Mouse (Mus musculus) embryo, embryonic 11.5 days (tissue): ENCODE data around the gene Ccdc62.

Source experiments
- DNase-seq: peaks from one replicate; pipeline ENCODE4 v3.0.0-alpha.2; 2012; ENCODE audit warnings: low read depth, low spot score

The Ccdc62 gene

GRCm38 (mm10) chr5:124003375-124003774 lies 72.9 kb downstream of the Ccdc62 start:
- DNase-seq = no peak

GRCm38 (mm10) chr5:124004356-124005150 lies 74.1 kb downstream of the Ccdc62 start:
- DNase-seq = no peak

- DNase-seq = no peak
Observed at GRCm38 (mm10) chr5:124005151-124005500, 74.6 kb downstream of the Ccdc62 start.

- no peak for DNase-seq
Observed at GRCm38 (mm10) chr5:124005591-124005990, 75.1 kb downstream of the Ccdc62 start.

- DNase-seq = no peak
Observed at GRCm38 (mm10) chr5:124006082-124006873, 75.8 kb downstream of the Ccdc62 start.

- no peak for DNase-seq
Observed at GRCm38 (mm10) chr5:124006891-124007491, 76.5 kb downstream of the Ccdc62 start.

GRCm38 (mm10) chr5:124010077-124010476 lies 79.6 kb downstream of the Ccdc62 start:
- DNase-seq = no peak

- no peak for DNase-seq
Observed at GRCm38 (mm10) chr5:124010910-124011655, 80.6 kb downstream of the Ccdc62 start.

- no peak for DNase-seq
Observed at GRCm38 (mm10) chr5:124011927-124012326, 81.4 kb downstream of the Ccdc62 start.

- DNase-seq = no peak
Observed at GRCm38 (mm10) chr5:124012885-124013284, 82.4 kb downstream of the Ccdc62 start.

- no peak for DNase-seq
Observed at GRCm38 (mm10) chr5:124013747-124014146, 83.3 kb downstream of the Ccdc62 start.

GRCm38 (mm10) chr5:124014180-124014579 lies 83.7 kb downstream of the Ccdc62 start:
- no peak for DNase-seq

GRCm38 (mm10) chr5:124014791-124015251 lies 84.3 kb downstream of the Ccdc62 start:
- DNase-seq = no peak

GRCm38 (mm10) chr5:124015727-124016126 lies 85.2 kb downstream of the Ccdc62 start:
- no peak for DNase-seq

- DNase-seq = no peak
Observed at GRCm38 (mm10) chr5:124016291-124016821, 85.9 kb downstream of the Ccdc62 start.

- no peak for DNase-seq
Observed at GRCm38 (mm10) chr5:124017941-124018340, 87.5 kb downstream of the Ccdc62 start.

- no peak for DNase-seq
Observed at GRCm38 (mm10) chr5:124018651-124019050, 88.2 kb downstream of the Ccdc62 start.
